Mouse (Mus musculus) limb, embryonic 14.5 days (tissue): ENCODE results near the gene Rwdd1. TPM values are rescaled to one million over a fixed set of nuclear protein-coding genes. Genes with fewer than 3 reads are reported as not detected.

Experiments used
- ATAC-seq: fragments of 200-750 bp; cut with Nextera tagmentation; 2 replicates; pipeline ENCODE4 v1.8.0; 2017; ENCODE audit warnings: low read depth, moderate number of reproducible peaks, moderate TSS enrichment; ENCODE audit not compliant: low FRiP score
- DNase-seq: peaks from one replicate; pipeline ENCODE4 v3.0.0-alpha.2; 2015; ENCODE audit warnings: low spot score
- H3K27ac ChIP-seq: fragments of 300-500 bp; sonication (generic); replicated peaks from 2 replicates; pipeline ENCODE4 v1.5.1; 2014; ENCODE audit warnings: low read depth, mild to moderate bottlenecking, low read length, moderate library complexity, mixed read lengths
- H3K27me3 ChIP-seq: fragments of 300-500 bp; sonication (generic); 2 replicates; pipeline ENCODE4 v1.6.1; 2014; ENCODE audit warnings: low read length, mixed read lengths; ENCODE audit not compliant: control insufficient read depth, insufficient read depth
- H3K36me3 ChIP-seq: fragments of 300-500 bp; sonication (generic); 2 replicates; pipeline ENCODE4 v1.6.1; 2014; ENCODE audit warnings: mild to moderate bottlenecking, low read length, moderate library complexity, mixed read lengths; ENCODE audit not compliant: control insufficient read depth, insufficient read depth
- H3K4me1 ChIP-seq: fragments of 300-500 bp; sonication (generic); 2 replicates; pipeline ENCODE4 v1.6.1; 2014; ENCODE audit warnings: antibody characterized with exemption, low read length, mixed read lengths; ENCODE audit not compliant: control insufficient read depth, insufficient read depth
- H3K4me2 ChIP-seq: fragments of 300-500 bp; sonication (generic); replicated peaks from 2 replicates; pipeline ENCODE4 v1.6.1; 2014; ENCODE audit warnings: low read depth, mild to moderate bottlenecking, low read length, moderate library complexity; ENCODE audit not compliant: severe bottlenecking
- H3K4me3 ChIP-seq: fragments of 300-500 bp; sonication (generic); replicated peaks from 2 replicates; pipeline ENCODE4 v1.5.1; 2014; ENCODE audit warnings: low read length
- H3K9ac ChIP-seq: fragments of 300-500 bp; sonication (generic); 2 replicates; pipeline ENCODE4 v1.6.1; 2014; ENCODE audit warnings: mild to moderate bottlenecking, low read depth, low read length, moderate library complexity; ENCODE audit not compliant: severe bottlenecking
- H3K9me3 ChIP-seq: fragments of 300-500 bp; sonication (generic); 2 replicates; pipeline ENCODE4 v1.6.1; 2016; ENCODE audit warnings: low read length; ENCODE audit not compliant: control insufficient read depth
- POLR2A ChIP-seq: fragments of 200-500 bp; IDR thresholded peaks from 2 replicates; pipeline ENCODE4 v1.8.0; 2012; ENCODE audit warnings: inconsistent platforms, mild to moderate bottlenecking, moderate library complexity, borderline replicate concordance; ENCODE audit not compliant: insufficient read depth, insufficient read length; ENCODE audit errors: extremely low read depth
- WGBS: fragments of 180-500 bp; shearing (Covaris S2); extraction: QIAGEN DNeasy Blood & Tissue Kit; methylation state at CpG from one replicate; pipeline ENCODE4 v1.1.7; 2014; 5-methylcytosine and 5-hydroxymethylcytosine counted together
- polyA plus RNA-seq, 2 experiments: library from polyadenylated mRNA; depleted of rRNA in 1 of 2; stranded (reverse) in 1 of 2; unstranded in 1 of 2; fragments of >200 nt; fragmentation: Nextera tagmentation in 1 of 2; extraction: Ambion mirVana in 1 of 2; gene quantifications; 2 replicates each; pipeline versions ENCODE4 v1.2.1 to v1.2.3; 2012 to 2014

Gene Rwdd1
- polyA plus RNA-seq, 2 experiments, result 86.2 to 146 TPM

DNA sequence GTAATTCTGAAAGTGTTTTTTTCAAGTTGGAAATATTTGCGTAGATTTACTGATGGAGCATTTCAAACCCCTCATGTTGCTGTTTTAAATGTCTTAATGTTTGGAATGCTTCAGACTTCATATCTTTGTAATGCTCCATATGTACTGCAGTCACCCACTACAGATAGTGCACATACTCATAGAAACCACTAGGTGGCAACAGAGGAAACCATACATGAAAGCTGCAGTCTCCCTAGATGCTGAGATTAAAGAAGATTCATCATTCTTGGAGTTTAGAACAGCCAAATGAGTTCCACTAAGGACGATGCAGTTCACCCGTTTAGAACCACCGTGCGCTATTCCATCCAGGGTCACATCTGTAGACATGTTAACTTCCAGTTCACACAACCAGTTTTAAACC is 17.2 kb upstream of the Rwdd1 start:
- Histone ChIP-seq H3K36me3 (no peaks in the 10 kb centered on the region), H3K4me2 (0 out of 2 replicates have a peak overlapping the region, but pooled peaks have one; percentile 1), H3K9me3 (no peaks in the 10 kb centered on the region), H3K27ac (no peak overlapping the region), H3K27me3 (no peaks in the 10 kb centered on the region), H3K9ac (no peak overlapping the region), H3K4me1 (0 out of 2 replicates have a peak, but pooled peaks cover 6% of the 10 kb centered on the region), H3K4me3 (no peak overlapping the region)
- no peak for TF ChIP-seq POLR2A
- peak; percentile 56 for DNase-seq
- WGBS, result 13% methylated on average over 5 of the region's 5 CpGs
- peak; percentile 65; the same call in 1 of the 2 replicates for ATAC-seq

GRCm38 (mm10) chr10:34033630-34034305 is 14.3 kb upstream of the Rwdd1 start:
- H3K9me3 ChIP-seq, result no peaks in the 10 kb centered on the region
- H3K27ac ChIP-seq, result no peak overlapping the region
- ATAC-seq (peak; percentile 62), DNase-seq (peak; percentile 78)
- H3K9ac ChIP-seq, result peak overlapping the region; percentile 31; the same call in 1 of the 2 replicates
- H3K27me3 ChIP-seq, result no peaks in the 10 kb centered on the region
- H3K36me3 ChIP-seq, result no peaks in the 10 kb centered on the region
- TF ChIP-seq POLR2A, result no peak
- peak overlapping the region; percentile 43 for H3K4me2 ChIP-seq
- H3K4me3 ChIP-seq, result peak overlapping the region; percentile 17
- H3K4me1 ChIP-seq, result 0 out of 2 replicates have a peak, but pooled peaks cover 6% of the 10 kb centered on the region
- 19% methylated on average over 22 of the region's 22 CpGs for WGBS

DNA sequence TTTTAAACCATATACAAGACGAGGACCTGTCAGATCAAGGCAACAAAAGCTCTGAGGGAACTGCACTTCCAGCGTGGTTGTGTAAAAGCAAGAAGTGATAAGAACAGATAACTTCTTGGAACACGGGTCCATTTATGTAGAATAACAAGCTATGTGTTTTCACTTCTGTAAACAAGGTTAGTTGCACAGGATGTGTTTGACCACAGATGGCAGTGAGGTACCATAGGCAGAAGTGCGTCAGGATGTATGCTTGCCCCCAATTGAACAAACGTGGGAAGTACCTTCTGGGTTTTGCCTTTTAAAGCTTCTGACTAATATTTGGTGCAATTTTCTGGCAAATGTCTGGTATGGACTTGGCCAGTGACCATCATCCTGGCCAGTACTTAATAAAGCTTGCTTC is 10.9 kb upstream of the Rwdd1 start:
- no peaks in the 10 kb centered on the region for H3K9me3 ChIP-seq
- no peaks in the 10 kb centered on the region for H3K36me3 ChIP-seq
- no peaks in the 10 kb centered on the region for H3K27me3 ChIP-seq
- H3K27ac ChIP-seq, result no peak overlapping the region
- no peak for ATAC-seq
- H3K4me3 ChIP-seq, result no peak overlapping the region
- DNase-seq, result no peak
- no peaks in the 10 kb centered on the region for H3K4me1 ChIP-seq
- 80% methylated on average over 5 of the region's 5 CpGs for WGBS
- H3K9ac ChIP-seq, result no peak overlapping the region
- H3K4me2 ChIP-seq, result no peak overlapping the region
- TF ChIP-seq POLR2A, result no peak

- peaks cover 14% of the 10 kb centered on the region for H3K4me1 ChIP-seq
Observed at GRCm38 (mm10) chr10:34018746-34019301, 600 bp downstream of the Rwdd1 start.

GRCm38 (mm10) chr10:34013241-34013640 is 6.2 kb downstream of the Rwdd1 start:
- Histone ChIP-seq H3K4me1 (peaks cover 8% of the 10 kb centered on the region), H3K4me2 (no peak overlapping the region), H3K27me3 (no peaks in the 10 kb centered on the region), H3K9me3 (no peaks in the 10 kb centered on the region), H3K9ac (no peak overlapping the region), H3K27ac (no peak overlapping the region), H3K4me3 (no peak overlapping the region), H3K36me3 (peaks cover 16% of the 10 kb centered on the region)
- no peak for ATAC-seq
- 82% methylated on average over 2 of the region's 2 CpGs for WGBS
- DNase-seq, result no peak
- no peak for TF ChIP-seq POLR2A

More at GRCm38 (mm10) chr10:34018746-34019301, 600 bp downstream of the Rwdd1 start:
- no peaks in the 10 kb centered on the region for H3K27me3 ChIP-seq
- no peaks in the 10 kb centered on the region for H3K9me3 ChIP-seq
- peak overlapping the region; percentile 74 for H3K4me2 ChIP-seq
- ATAC-seq, result no peak
- no peak for TF ChIP-seq POLR2A
- H3K36me3 ChIP-seq, result 0 out of 2 replicates have a peak, but pooled peaks cover 4% of the 10 kb centered on the region
- under 1% methylated on average over 21 of the region's 21 CpGs for WGBS
- peak overlapping the region; percentile 84 for H3K4me3 ChIP-seq
- peak overlapping the region; percentile 94 for H3K27ac ChIP-seq
- peak overlapping the region; percentile 92 for H3K9ac ChIP-seq
- DNase-seq, result peak; percentile 21
